Mouse (Mus musculus): ENCODE measurements around the gene Vstm2l. TPM values are rescaled to one million over a fixed set of nuclear protein-coding genes. Genes with fewer than 3 reads are reported as not detected.

Vstm2l gene
- polyA plus RNA-seq, 1 experiment from 2014 or later = 0.73 TPM

GRCm38 (mm10) chr2:157989946-157990345, 75.5 kb downstream of the Vstm2l start:
- WGBS = 64% methylated on average over 2 of the region's 2 CpGs

GRCm38 (mm10) chr2:157991026-157991425, 76.6 kb downstream of the Vstm2l start:
- Histone ChIP-seq H3K4me3 (ENCODE audit: low read depth, low read length) (no peak overlapping the region), H3K27ac (ENCODE audit: low read depth) (no peak overlapping the region), H3K4me1 (replicated peaks; ENCODE audit: control insufficient read depth, insufficient read depth, low read length) (peaks cover 3% of the 10 kb centered on the region), H3K9me3 (ENCODE audit: control insufficient read depth, low read length) (no peaks in the 10 kb centered on the region), H3K4me2 (ENCODE audit: low read length) (no peak overlapping the region), H3K36me3 (ENCODE audit: control insufficient read depth, insufficient read depth, low read length) (peaks cover 33% of the 10 kb centered on the region), H3K27me3 (replicated peaks; ENCODE audit: control insufficient read depth, insufficient read depth, low read length) (no peaks in the 10 kb centered on the region), H3K9ac (ENCODE audit: low read length) (no peak overlapping the region)
- DNase-seq (ENCODE audit: low spot score) (no peak), ATAC-seq (replicated peaks; ENCODE audit: low FRiP score, low TSS enrichment, low read depth) (no peak)
- WGBS = 61% methylated on average over 6 of the region's 6 CpGs

More at GRCm38 (mm10) chr2:157989946-157990345, 75.5 kb downstream of the Vstm2l start:
- Histone ChIP-seq H3K27ac (ENCODE audit: low read depth) (no peak overlapping the region), H3K9me3 (ENCODE audit: control insufficient read depth, low read length) (no peaks in the 10 kb centered on the region), H3K4me1 (replicated peaks; ENCODE audit: control insufficient read depth, insufficient read depth, low read length) (peaks cover 3% of the 10 kb centered on the region), H3K36me3 (ENCODE audit: control insufficient read depth, insufficient read depth, low read length) (peaks cover 23% of the 10 kb centered on the region), H3K27me3 (replicated peaks; ENCODE audit: control insufficient read depth, insufficient read depth, low read length) (no peaks in the 10 kb centered on the region), H3K4me3 (ENCODE audit: low read depth, low read length) (no peak overlapping the region), H3K4me2 (ENCODE audit: low read length) (no peak overlapping the region), H3K9ac (ENCODE audit: low read length) (no peak overlapping the region)
- DNase-seq (ENCODE audit: low spot score) (no peak), ATAC-seq (replicated peaks; ENCODE audit: low FRiP score, low TSS enrichment, low read depth) (no peak)

GRCm38 (mm10) chr2:157992501-157992900, 78.0 kb downstream of the Vstm2l start:
- Histone ChIP-seq H3K9me3 (ENCODE audit: control insufficient read depth, low read length) (no peaks in the 10 kb centered on the region), H3K4me1 (replicated peaks; ENCODE audit: control insufficient read depth, insufficient read depth, low read length) (peaks cover 3% of the 10 kb centered on the region), H3K27me3 (replicated peaks; ENCODE audit: control insufficient read depth, insufficient read depth, low read length) (no peaks in the 10 kb centered on the region), H3K4me3 (ENCODE audit: low read depth, low read length) (no peak overlapping the region), H3K9ac (ENCODE audit: low read length) (no peak overlapping the region), H3K4me2 (ENCODE audit: low read length) (no peak overlapping the region), H3K36me3 (ENCODE audit: control insufficient read depth, insufficient read depth, low read length) (peaks cover 47% of the 10 kb centered on the region), H3K27ac (ENCODE audit: low read depth) (no peak overlapping the region)
- 94% methylated on average over 4 of the region's 4 CpGs for WGBS
- DNase-seq (ENCODE audit: low spot score) (no peak), ATAC-seq (replicated peaks; ENCODE audit: low FRiP score, low TSS enrichment, low read depth) (no peak)

Other genes starting within 250 kb of the Vstm2l start
- 50.5 and 57.3 TPM in 2 replicates for gene Ctnnbl1, start 177.3 kb upstream of the Vstm2l start, polyA plus RNA-seq (2014; fragmentation: Nextera tagmentation; extraction: Ambion mirVana)
- gene Tti1, start 113.8 kb downstream of the Vstm2l start, polyA plus RNA-seq (2014; fragmentation: Nextera tagmentation; extraction: Ambion mirVana) = 24.4 and 25.5 TPM in 2 replicates
- gene Rprd1b, start 113.8 kb downstream of the Vstm2l start, polyA plus RNA-seq (2014; fragmentation: Nextera tagmentation; extraction: Ambion mirVana) = 44.6 and 48.2 TPM in 2 replicates
- gene Tgm2, start 231.8 kb downstream of the Vstm2l start, polyA plus RNA-seq (2014; fragmentation: Nextera tagmentation; extraction: Ambion mirVana) = 54.4 and 59.7 TPM in 2 replicates